ENCODE assay signal across 28 mouse cellular contexts in genomic region chr15:93327235-93327634, GRCm38 (mm10). TPM values are rescaled to one million over a fixed set of nuclear protein-coding genes. Genes with fewer than 3 reads are reported as not detected.
DNase-seq lines count a peak whose midpoint lies in the region; ATAC-seq and TF ChIP-seq lines count a peak whose summit lies in the region.
"Had no signal": no experiment of that assay in that cellular context is flagged by ENCODE, and none has a peak within 500 bp of the region (broad histone marks: within the 10 kb centered on the region; RNA-seq: fewer than 3 reads in every experiment).

No protein-coding gene starts in this region.

- H3K4me3 ChIP-seq in heart, embryonic 10.5 days, result no peak overlapping the region
- H3K4me3 ChIP-seq in liver, postnatal 0 days (ENCODE audit: low read depth, low read length), result no peak overlapping the region
- H3K4me3 ChIP-seq in liver, embryonic 12.5 days, result no peak overlapping the region
- H3K4me3 ChIP-seq in testis, adult 2 months (ENCODE audit: control insufficient read depth, low read depth, low read length), result no peak overlapping the region
- H3K4me3 ChIP-seq in layer of hippocampus, adult 2 months, result no peak overlapping the region
- H3K4me3 ChIP-seq: embryonic facial prominence, embryonic 10.5 days; embryonic facial prominence, embryonic 13.5 days; erythroblast, embryonic 14.5 days; forebrain, embryonic 10.5 days; forebrain, embryonic 13.5 days; heart, embryonic 12.5 days; heart, embryonic 15.5 days had no signal

- peak; percentile 62; the same call in 1 of the 2 replicates for TF ChIP-seq EP300 in liver, postnatal 0 days (IDR thresholded peaks at IDR 0.05; ENCODE audit: low read depth)

- H3K9ac ChIP-seq in liver, postnatal 0 days (replicated peaks), result no peak overlapping the region
- H3K9ac ChIP-seq in liver, embryonic 12.5 days, result no peak overlapping the region
- H3K9ac ChIP-seq: embryonic facial prominence, embryonic 13.5 days; forebrain, embryonic 13.5 days; heart, embryonic 12.5 days; heart, embryonic 15.5 days; hindbrain, embryonic 14.5 days had no signal

- H3K4me2 ChIP-seq in liver, postnatal 0 days (ENCODE audit: low read depth, low read length), result no peak overlapping the region
- H3K4me2 ChIP-seq in liver, embryonic 12.5 days, result no peak overlapping the region
- H3K4me2 ChIP-seq: embryonic facial prominence, embryonic 13.5 days; forebrain, embryonic 13.5 days; heart, embryonic 12.5 days; heart, embryonic 15.5 days; hindbrain, embryonic 14.5 days had no signal

- intact Hi-C loops in heart, postnatal 36 days (cut with DNase I), result no loop called here

- ATAC-seq in liver, postnatal 0 days, result peak; percentile 86
- ATAC-seq in liver, embryonic 12.5 days, result no peak
- ATAC-seq: activated CD4-positive, CD25-positive, alpha-beta regulatory T cell, adult 4 months; CD4-positive, CD25-positive, alpha-beta regulatory T cell, adult 4 months; forebrain, embryonic 13.5 days; forebrain, embryonic 16.5 days; hindbrain, postnatal 0 days; inflammation-experienced regulatory T-cells, adult 6 months had no signal

- peaks cover 37% of the 10 kb centered on the region for H3K4me1 ChIP-seq in heart, embryonic 10.5 days
- H3K4me1 ChIP-seq in liver, postnatal 0 days (ENCODE audit: insufficient read depth), result peaks cover 4% of the 10 kb centered on the region; the same call in 1 of the 2 replicates
- peaks cover 45% of the 10 kb centered on the region for H3K4me1 ChIP-seq in liver, embryonic 12.5 days
- peaks cover 5% of the 10 kb centered on the region for H3K4me1 ChIP-seq in testis, adult 2 months (ENCODE audit: control insufficient read depth, insufficient read depth, low read length)

- 0 out of 2 replicates have a peak overlapping the region, but pooled peaks have one; percentile 36 for H3K27ac ChIP-seq in heart, embryonic 10.5 days
- peak overlapping the region; percentile 24; the same call in 1 of the 2 replicates for H3K27ac ChIP-seq in liver, postnatal 0 days (ENCODE audit: low read depth)
- H3K27ac ChIP-seq in liver, embryonic 12.5 days, result no peak overlapping the region
- peak overlapping the region; percentile 57 for H3K27ac ChIP-seq in testis, adult 2 months (ENCODE audit: control insufficient read depth, insufficient read depth, low read depth, low read length)
- no peak overlapping the region for H3K27ac ChIP-seq in layer of hippocampus, adult 2 months
- H3K27ac ChIP-seq: embryonic facial prominence, embryonic 10.5 days; embryonic facial prominence, embryonic 13.5 days; forebrain, embryonic 10.5 days; forebrain, embryonic 13.5 days; heart, embryonic 15.5 days; hindbrain, embryonic 14.5 days; hindbrain, postnatal 0 days had no signal

- H3K9me3 ChIP-seq in heart, embryonic 10.5 days, result no peaks in the 10 kb centered on the region
- H3K9me3 ChIP-seq in liver, postnatal 0 days (ENCODE audit: low read length), result no peaks in the 10 kb centered on the region
- H3K9me3 ChIP-seq in liver, embryonic 12.5 days (replicated peaks), result no peaks in the 10 kb centered on the region
- H3K9me3 ChIP-seq: embryonic facial prominence, embryonic 10.5 days; embryonic facial prominence, embryonic 13.5 days; forebrain, embryonic 10.5 days; forebrain, embryonic 13.5 days; heart, embryonic 12.5 days; heart, embryonic 15.5 days had no signal

- no peak for DNase-seq in heart, embryonic 10.5 days (ENCODE audit: low spot score)
- DNase-seq in heart, postnatal 36 days, result no peak
- DNase-seq in liver, postnatal 0 days, result no peak
- no peak for DNase-seq in testis, postnatal 10 days (ENCODE audit: low spot score)
- DNase-seq in layer of hippocampus, adult 2 months (ENCODE audit: low spot score in 2 of 2), result no peak
- DNase-seq: adrenal gland, adult 8-10 months; adrenal gland, postnatal 25 days; cerebellum, adult 11-12 months; cerebellum, adult 8-10 months; cerebellum, postnatal 36 days; embryo, embryonic 11 days; heart, postnatal 10 days; heart, postnatal 4 days had no signal

- no peaks in the 10 kb centered on the region for H3K27me3 ChIP-seq in heart, embryonic 10.5 days (ENCODE audit: insufficient read depth, poor library complexity, severe bottlenecking)
- H3K27me3 ChIP-seq in liver, postnatal 0 days (ENCODE audit: insufficient read depth, low read length), result no peaks in the 10 kb centered on the region
- H3K27me3 ChIP-seq in liver, embryonic 12.5 days (replicated peaks), result no peaks in the 10 kb centered on the region
- H3K27me3 ChIP-seq in testis, adult 2 months (ENCODE audit: control insufficient read depth, insufficient read depth, low read length), result no peaks in the 10 kb centered on the region
- H3K27me3 ChIP-seq: embryonic facial prominence, embryonic 13.5 days; forebrain, embryonic 13.5 days; heart, embryonic 12.5 days; heart, embryonic 15.5 days had no signal

- TF ChIP-seq POLR2A in testis, adult 2 months (IDR thresholded peaks at IDR 0.05; ENCODE audit: control insufficient read depth, low read depth, low read length), result no peak

- peaks cover 17% of the 10 kb centered on the region; the same call in 1 of the 2 replicates for H3K36me3 ChIP-seq in heart, embryonic 10.5 days
- 0 out of 2 replicates have a peak, but pooled peaks cover 3% of the 10 kb centered on the region for H3K36me3 ChIP-seq in liver, postnatal 0 days (replicated peaks; ENCODE audit: insufficient read depth, low read length)
- H3K36me3 ChIP-seq in liver, embryonic 12.5 days, result peaks cover 17% of the 10 kb centered on the region
- H3K36me3 ChIP-seq in testis, adult 2 months (ENCODE audit: control insufficient read depth, insufficient read depth, low read length), result no peaks in the 10 kb centered on the region
- H3K36me3 ChIP-seq: heart, embryonic 15.5 days had no signal

- no peak for TF ChIP-seq CTCF in liver, postnatal 0 days (IDR thresholded peaks at IDR 0.05; ENCODE audit: low read depth)
- TF ChIP-seq CTCF in testis, adult 2 months (IDR thresholded peaks at IDR 0.05; ENCODE audit: control insufficient read depth, insufficient read depth, insufficient replicate concordance, low read depth, low read length), result no peak
- no peak for TF ChIP-seq CTCF in layer of hippocampus, adult 2 months (conservative IDR thresholded peaks at IDR 0.05)

- 46% methylated on average over 3 of the region's 3 CpGs for WGBS in heart, embryonic 10.5 days
- WGBS in liver, postnatal 0 days (ENCODE audit: insufficient replicate concordance), result 75% methylated on average over 3 of the region's 3 CpGs
- 59% methylated on average over 3 of the region's 3 CpGs for WGBS in liver, embryonic 12.5 days (ENCODE audit: insufficient replicate concordance)

RNA-seq across cellular contexts. Expression of gene Yaf2, which starts 9.5 kb away (rescaled TPM):
- polyA plus RNA-seq in heart, embryonic 10.5 days (2016; fragmentation: Nextera tagmentation; extraction: Ambion mirVana), result 116 and 127 TPM in 2 replicates
- 10 to 100 TPM; 22.0 to 22.1 TPM for total RNA-seq in heart, postnatal 36 days (2021)
- 25.7 and 26.4 TPM in 2 replicates for polyA plus RNA-seq in liver, postnatal 0 days (2015; fragmentation: Nextera tagmentation; extraction: Ambion mirVana)
- 42.9 and 45.7 TPM in 2 replicates for polyA plus RNA-seq in liver, embryonic 12.5 days (2016; fragmentation: Nextera tagmentation; extraction: Ambion mirVana)
- polyA plus RNA-seq in testis, adult 2 months (2012; rRNA removed), result 8.7 and 10.3 TPM in 2 replicates
- total RNA-seq in layer of hippocampus, adult 2 months (2021), result 10 to 100 TPM; 85.7 to 87.2 TPM

RNA-seq across cellular contexts. Expression of gene Gxylt1, which starts 52.3 kb away (rescaled TPM):
- 14.3 and 17.2 TPM in 2 replicates for polyA plus RNA-seq in heart, embryonic 10.5 days (2016; fragmentation: Nextera tagmentation; extraction: Ambion mirVana)
- 10 to 100 TPM; 10.6 to 12.3 TPM for total RNA-seq in heart, postnatal 36 days (2021)
- 1.8 and 2.0 TPM in 2 replicates for polyA plus RNA-seq in liver, postnatal 0 days (2015; fragmentation: Nextera tagmentation; extraction: Ambion mirVana)
- 7.6 and 7.7 TPM in 2 replicates for polyA plus RNA-seq in liver, embryonic 12.5 days (2016; fragmentation: Nextera tagmentation; extraction: Ambion mirVana)
- polyA plus RNA-seq in testis, adult 2 months (2012; rRNA removed), result 13.7 and 16.2 TPM in 2 replicates
- total RNA-seq in layer of hippocampus, adult 2 months (2021), result 10 to 100 TPM in 1 of 2 experiments, 1 to 10 TPM in 1; 8.9 to 10.8 TPM

Comparison
In these comparisons a context has a peak if more than half of its experiments do, and no peak if none do; other contexts are left out.
1. H3K27ac ChIP-seq: peak in heart, embryonic 10.5 days (single experiment), liver, postnatal 0 days (single experiment) and testis, adult 2 months (single experiment); none in liver, embryonic 12.5 days (single experiment) and layer of hippocampus, adult 2 months (single experiment).